Comparison of ENCODE assay signal across 9 mouse cellular contexts in the genomic region with DNA sequence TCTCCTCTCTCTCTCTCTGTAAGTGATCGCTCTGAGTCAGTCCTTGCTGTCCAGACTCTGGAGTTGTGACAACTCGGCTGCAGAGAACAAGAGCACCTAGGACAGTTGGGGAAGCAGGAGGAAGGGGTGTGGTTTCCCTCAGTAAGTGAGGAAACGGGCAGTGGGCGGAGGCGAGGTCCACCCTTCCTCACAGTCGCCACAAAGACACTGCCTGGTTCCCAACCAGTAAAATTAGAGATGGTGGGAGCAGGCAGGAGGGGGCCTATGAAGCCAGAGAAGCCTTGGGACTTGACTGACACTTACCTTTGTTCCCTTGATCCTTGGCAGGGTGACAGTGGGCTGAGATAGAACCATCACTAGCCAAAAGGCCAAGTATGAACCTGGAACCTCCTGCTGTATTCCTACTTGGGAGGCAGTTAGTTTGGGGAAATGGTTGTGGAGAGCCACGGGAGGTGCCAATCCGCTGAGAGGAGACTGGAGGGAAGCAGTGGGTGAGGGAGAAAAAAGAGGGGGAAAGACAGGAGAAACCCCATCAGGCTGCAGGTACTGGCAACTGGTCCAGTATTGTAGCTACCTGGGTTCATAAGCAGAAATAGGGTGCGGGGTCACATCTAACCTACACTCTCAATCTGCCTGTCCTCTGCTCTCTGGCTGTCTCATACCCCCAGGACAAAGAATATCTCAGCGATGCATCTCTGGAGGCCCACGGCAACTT. TPM values are rescaled to one million over a fixed set of nuclear protein-coding genes. Genes with fewer than 3 reads are reported as not detected.
A peak's percentile ranks its signal among the peaks of the same experiment; 100 is the strongest.
DNase-seq lines count a peak whose midpoint lies in the region; ATAC-seq and TF ChIP-seq lines count a peak whose summit lies in the region.
"Had no signal": no experiment of that assay in that cellular context is flagged by ENCODE, and none has a peak within 500 bp of the region (broad histone marks: within the 10 kb centered on the region; RNA-seq: fewer than 3 reads in every experiment).

No protein-coding gene starts in this region.

- H3K4me3 ChIP-seq in hindbrain, embryonic 10.5 days, result no peak overlapping the region
- H3K4me3 ChIP-seq in hindbrain, postnatal 0 days (ENCODE audit: low read length), result no peak overlapping the region
- H3K4me3 ChIP-seq: liver, embryonic 13.5 days had no signal

- no peak overlapping the region for H3K4me2 ChIP-seq in hindbrain, postnatal 0 days (ENCODE audit: low read depth, low read length)
- H3K4me2 ChIP-seq: liver, embryonic 13.5 days had no signal

- H3K9ac ChIP-seq in hindbrain, postnatal 0 days (replicated peaks; ENCODE audit: low read length), result no peak overlapping the region
- H3K9ac ChIP-seq: liver, embryonic 13.5 days had no signal

- intact Hi-C loops in heart, postnatal 25 days (cut with DNase I), result no loop called here
- intact Hi-C loops in left cerebral cortex, postnatal 36 days (cut with DNase I), result no loop called here

- peaks cover 43% of the 10 kb centered on the region for H3K4me1 ChIP-seq in hindbrain, embryonic 10.5 days (replicated peaks)
- H3K4me1 ChIP-seq in hindbrain, postnatal 0 days (ENCODE audit: insufficient read depth, low read length), result peaks cover 11% of the 10 kb centered on the region; the same call in 1 of the 2 replicates

- TF ChIP-seq CTCF in hindbrain, postnatal 0 days (IDR thresholded peaks at IDR 0.05; ENCODE audit: low read depth), result no peak

- ATAC-seq in hindbrain, postnatal 0 days, result no peak

- no peaks in the 10 kb centered on the region for H3K9me3 ChIP-seq in hindbrain, embryonic 10.5 days
- H3K9me3 ChIP-seq in hindbrain, postnatal 0 days (ENCODE audit: low read length), result no peaks in the 10 kb centered on the region
- H3K9me3 ChIP-seq: liver, embryonic 13.5 days had no signal

- H3K27me3 ChIP-seq in hindbrain, embryonic 10.5 days (ENCODE audit: insufficient read depth, poor library complexity, severe bottlenecking), result peaks cover 35% of the 10 kb centered on the region
- H3K27me3 ChIP-seq in hindbrain, postnatal 0 days (ENCODE audit: insufficient read depth, low read length), result no peaks in the 10 kb centered on the region

- no peak for DNase-seq in hindbrain, embryonic 10.5 days (ENCODE audit: low spot score)
- no peak for DNase-seq in hindbrain, postnatal 0 days (ENCODE audit: low spot score)
- DNase-seq in cerebellum, postnatal 10 days, result peak; percentile 51 to 63
- peak; percentile 59 for DNase-seq in heart, postnatal 25 days (ENCODE audit: low spot score)
- DNase-seq in lung, postnatal 10 days, result peak; percentile 82
- no peak for DNase-seq in spleen, adult 12 weeks (ENCODE audit: low spot score)
- DNase-seq in left cerebral cortex, postnatal 36 days (ENCODE audit: low spot score in 2 of 2), result no peak
- DNase-seq in gastrocnemius, adult 18-20 months (ENCODE audit: low spot score), result no peak
- DNase-seq: liver, embryonic 13.5 days had no signal

- H3K36me3 ChIP-seq in hindbrain, embryonic 10.5 days, result peaks cover 19% of the 10 kb centered on the region
- H3K36me3 ChIP-seq in hindbrain, postnatal 0 days (ENCODE audit: insufficient read depth, low read length), result 0 out of 2 replicates have a peak, but pooled peaks cover 3% of the 10 kb centered on the region
- H3K36me3 ChIP-seq: liver, embryonic 13.5 days had no signal

- H3K27ac ChIP-seq in hindbrain, embryonic 10.5 days, result 0 out of 2 replicates have a peak overlapping the region, but pooled peaks have one; percentile 12
- no peak overlapping the region; the same call in 1 of the 2 replicates for H3K27ac ChIP-seq in hindbrain, postnatal 0 days
- H3K27ac ChIP-seq: liver, embryonic 13.5 days had no signal

- WGBS in hindbrain, embryonic 10.5 days, result 47% methylated on average over 11 of the region's 11 CpGs
- 42% methylated on average over 11 of the region's 11 CpGs for WGBS in hindbrain, postnatal 0 days

RNA-seq across cellular contexts. Expression of a gene that starts 19.2 kb away (rescaled TPM):
- polyA plus RNA-seq in hindbrain, embryonic 10.5 days (2016; fragmentation: Nextera tagmentation; extraction: Ambion mirVana), result 14.6 and 22.6 TPM in 2 replicates
- 33.1 and 34.5 TPM in 2 replicates for total RNA-seq in hindbrain, postnatal 0 days (2014; rRNA removed)
- 17.2 and 17.8 TPM in 2 replicates for polyA plus RNA-seq in hindbrain, postnatal 0 days (2015; fragmentation: Nextera tagmentation; extraction: Ambion mirVana)
- total RNA-seq in heart, postnatal 25 days (2021), result 1 to 10 TPM; 3.8 to 4.1 TPM
- total RNA-seq in left cerebral cortex, postnatal 36 days (2021), result 100 to 1,000 TPM; 129 to 139 TPM
- total RNA-seq in gastrocnemius, adult 18-20 months (2021), result under 1 TPM; 0.31 to 0.41 TPM

RNA-seq across cellular contexts. Expression of a gene that starts 39.1 kb away (rescaled TPM):
- polyA plus RNA-seq in hindbrain, embryonic 10.5 days (2016; fragmentation: Nextera tagmentation; extraction: Ambion mirVana), result 71.1 and 81.3 TPM in 2 replicates
- 13.2 and 18.0 TPM in 2 replicates for total RNA-seq in hindbrain, postnatal 0 days (2014; rRNA removed)
- 21.3 and 24.1 TPM in 2 replicates for polyA plus RNA-seq in hindbrain, postnatal 0 days (2015; fragmentation: Nextera tagmentation; extraction: Ambion mirVana)
- 10 to 100 TPM; 27.4 to 29.2 TPM for total RNA-seq in heart, postnatal 25 days (2021)
- 1 to 10 TPM; 6.0 to 7.5 TPM for total RNA-seq in left cerebral cortex, postnatal 36 days (2021)
- 1 to 10 TPM; 3.7 to 4.6 TPM for total RNA-seq in gastrocnemius, adult 18-20 months (2021)

RNA-seq across cellular contexts. Expression of a gene that starts 55.2 kb away (rescaled TPM):
- polyA plus RNA-seq in hindbrain, embryonic 10.5 days (2016; fragmentation: Nextera tagmentation; extraction: Ambion mirVana), result not detected in 2 replicates
- total RNA-seq in hindbrain, postnatal 0 days (2014; rRNA removed), result 12.4 and 15.8 TPM in 2 replicates
- polyA plus RNA-seq in hindbrain, postnatal 0 days (2015; fragmentation: Nextera tagmentation; extraction: Ambion mirVana), result 14.5 and 15.0 TPM in 2 replicates
- 10 to 100 TPM; 11.6 to 17.6 TPM for total RNA-seq in heart, postnatal 25 days (2021)
- 1 to 10 TPM; 4.7 to 5.3 TPM for total RNA-seq in left cerebral cortex, postnatal 36 days (2021)
- total RNA-seq in gastrocnemius, adult 18-20 months (2021), result 1 to 10 TPM; 2.4 to 3.1 TPM
- polyA plus RNA-seq: liver, embryonic 13.5 days had no signal

Comparison
In these comparisons a context has a peak if more than half of its experiments do, and no peak if none do; other contexts are left out.
1. DNase-seq: peak in cerebellum, postnatal 10 days (2 of 2), heart, postnatal 25 days (single experiment) and lung, postnatal 10 days (single experiment); none in hindbrain, embryonic 10.5 days (single experiment), hindbrain, postnatal 0 days (single experiment), spleen, adult 12 weeks (single experiment), left cerebral cortex, postnatal 36 days (0 of 2) and gastrocnemius, adult 18-20 months (single experiment).